Mouse (Mus musculus) monocyte, adult 5-6 weeks (primary cell): ENCODE results near the gene Akap11. TPM values are rescaled to one million over a fixed set of nuclear protein-coding genes. Genes with fewer than 3 reads are reported as not detected.
A peak's percentile ranks its signal among the peaks of the same experiment; 100 is the strongest.
"Not testable (repeated sequence)": the region's sequence is repeated elsewhere in the genome, so short reads cannot be mapped to it uniquely, and the experiment has no call there.

Source experiments
- ATAC-seq: fragments of 153-309, 156-312 bp; replicated peaks from 2 replicates; pipeline ENCODE4 v1.8.0; 2017; ENCODE audit warnings: mild to moderate bottlenecking; ENCODE audit not compliant: low TSS enrichment, insufficient number of reproducible peaks, severe bottlenecking, poor library complexity, low FRiP score
- total RNA-seq: library from RNA; stranded (forward); fragments of 200-1000, 200-491, 200-594 nt; gene quantifications from 3 replicates; pipeline ENCODE4 v1.2.3, GENCODE M21; 2017

Gene Akap11
- 23.1 to 41.9 TPM (median 32.7 TPM) in 3 replicates for total RNA-seq

DNA sequence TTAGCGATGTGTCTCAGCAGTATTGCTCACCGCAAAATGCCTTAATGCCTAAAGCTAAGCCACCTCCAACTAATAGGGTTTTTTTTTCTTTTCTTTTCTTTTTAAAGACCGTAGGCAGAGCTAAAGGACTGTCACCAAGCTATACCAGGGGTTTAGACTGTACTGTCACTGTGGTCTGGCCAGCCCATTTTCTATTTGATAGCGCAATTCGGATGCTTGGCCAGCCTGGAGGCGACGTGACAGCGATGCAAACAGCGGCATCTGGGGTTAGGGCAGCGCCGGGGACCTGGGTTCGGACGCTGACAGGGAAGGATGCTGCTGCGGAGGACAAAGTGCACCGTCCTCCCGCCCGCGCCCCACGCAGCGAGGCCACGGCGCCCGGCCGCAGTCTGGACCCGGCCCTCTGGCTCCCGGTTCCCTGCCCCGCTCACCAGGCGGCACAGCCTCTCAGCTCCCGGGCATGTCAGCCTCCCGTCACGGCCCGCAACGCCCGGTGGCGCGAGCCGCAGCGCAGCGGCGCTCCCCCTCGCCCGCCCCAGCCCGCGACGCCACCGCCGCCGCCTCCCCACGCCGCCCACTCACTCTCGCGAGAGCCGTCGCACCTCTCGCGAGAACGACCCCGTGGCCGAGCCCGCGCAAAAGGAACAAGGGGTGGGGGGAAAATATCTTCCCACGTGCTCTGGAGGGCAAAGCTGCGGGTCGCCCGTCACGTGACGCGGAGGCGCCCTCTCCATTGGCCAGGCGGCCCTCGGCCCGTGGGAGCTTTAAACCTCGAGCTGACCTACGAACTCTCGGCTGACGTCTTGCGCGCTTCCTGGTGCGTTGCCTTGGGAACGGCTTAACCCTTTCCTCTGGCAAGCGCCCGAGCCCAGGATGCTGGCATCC, at the start of gene Akap11:
TSS of gene Akap11 (minus strand) at position 528 of the 885 bp plus-strand sequence.
- ATAC-seq, result peak; percentile 94

DNA sequence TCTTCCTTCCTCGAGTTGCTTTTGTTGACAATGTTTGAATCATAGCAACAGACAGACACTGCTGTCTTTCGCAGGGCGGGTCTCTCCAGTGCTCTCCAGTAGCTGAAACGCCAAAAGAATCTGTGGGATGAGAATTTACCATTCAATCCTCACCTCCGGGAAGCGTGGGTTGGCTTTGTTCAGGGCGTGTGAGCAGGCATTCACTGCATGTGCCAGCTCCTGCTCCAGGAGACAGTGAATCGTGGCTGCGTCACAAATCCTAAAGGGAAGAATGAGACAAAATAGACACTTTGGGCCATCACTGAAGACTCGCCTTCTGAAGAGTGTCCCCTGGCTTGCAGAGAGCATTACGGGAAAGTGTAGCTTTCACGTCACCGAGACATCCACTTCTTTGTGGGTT, 47.6 kb upstream of the Akap11 start:
- no peak for ATAC-seq

DNA sequence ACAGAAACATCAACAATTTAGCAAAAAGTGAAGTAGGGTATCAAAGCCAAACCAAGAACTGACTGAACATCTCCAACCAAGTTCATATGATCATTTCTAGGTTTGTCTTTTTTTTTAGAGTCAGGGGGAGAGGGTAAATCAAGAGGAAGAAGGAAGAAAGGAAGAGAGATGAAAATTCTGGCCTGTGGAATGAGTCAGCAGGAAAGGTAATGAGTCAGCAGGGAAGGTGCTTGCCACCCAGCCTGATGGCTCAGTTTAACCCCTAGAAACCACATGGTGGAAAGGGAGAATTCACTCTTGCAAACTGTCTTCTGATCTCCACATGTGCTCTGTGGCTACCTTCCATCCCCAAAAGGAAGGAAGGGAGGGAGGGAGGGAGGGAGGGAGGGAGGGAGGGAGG, 46.6 kb upstream of the Akap11 start:
- no peak for ATAC-seq

DNA sequence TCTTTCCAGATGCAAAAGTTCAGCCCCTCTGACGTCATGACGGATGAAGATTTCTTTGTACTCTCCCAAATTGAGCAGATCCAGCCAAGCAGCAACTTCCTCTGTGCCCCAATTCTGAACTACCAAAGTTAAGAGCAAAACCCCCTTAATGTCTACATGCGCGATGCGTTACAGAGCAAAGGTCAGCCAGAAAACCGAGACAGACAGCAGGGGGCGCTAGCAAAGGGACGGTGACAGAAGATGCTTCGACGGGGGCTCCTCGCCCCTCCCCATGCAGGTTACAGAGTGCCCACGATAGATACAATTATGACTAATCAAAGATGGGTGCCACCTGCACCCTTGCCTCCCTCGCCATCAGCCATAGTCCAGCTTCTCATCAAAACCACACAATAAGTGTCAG, 39.3 kb upstream of the Akap11 start:
- no peak for ATAC-seq

DNA sequence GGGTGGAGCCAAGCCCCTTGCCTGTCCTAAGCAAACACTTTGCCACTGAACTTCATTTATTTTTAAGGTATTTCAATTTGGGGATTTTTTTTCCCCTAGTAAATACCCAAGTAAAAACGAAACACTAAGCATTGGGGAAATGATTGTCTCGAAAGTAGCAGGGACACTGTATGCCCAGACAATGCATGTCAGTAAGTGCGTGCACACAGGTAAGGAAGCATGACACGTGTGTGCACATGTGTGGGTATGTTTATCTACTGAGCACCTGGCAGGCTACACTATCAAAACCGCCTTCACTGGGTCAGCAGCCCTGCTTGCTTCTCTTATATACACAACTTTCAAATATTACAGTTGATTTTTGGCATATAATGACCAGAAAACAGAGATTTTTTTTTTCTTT, 31.8 kb upstream of the Akap11 start:
- no peak for ATAC-seq

DNA sequence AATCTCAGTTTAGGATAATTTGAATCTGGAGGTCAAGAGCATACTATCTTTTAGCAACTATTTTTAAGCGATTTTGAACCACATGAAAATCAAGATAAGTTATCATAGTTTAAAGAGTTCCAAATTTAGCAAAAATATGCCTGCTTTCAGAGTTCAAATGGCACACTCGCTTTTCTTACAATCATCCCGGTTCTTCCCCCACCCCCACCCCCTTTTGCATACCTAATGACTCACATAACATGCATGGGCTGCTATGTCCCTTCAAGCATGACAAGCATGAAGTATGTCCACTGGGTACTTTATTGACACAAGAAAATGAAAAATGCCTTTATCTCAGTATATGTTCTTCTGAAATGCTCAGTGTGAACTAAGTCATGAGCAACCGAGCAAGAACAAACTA, 29.8 kb upstream of the Akap11 start:
- no peak for ATAC-seq

DNA sequence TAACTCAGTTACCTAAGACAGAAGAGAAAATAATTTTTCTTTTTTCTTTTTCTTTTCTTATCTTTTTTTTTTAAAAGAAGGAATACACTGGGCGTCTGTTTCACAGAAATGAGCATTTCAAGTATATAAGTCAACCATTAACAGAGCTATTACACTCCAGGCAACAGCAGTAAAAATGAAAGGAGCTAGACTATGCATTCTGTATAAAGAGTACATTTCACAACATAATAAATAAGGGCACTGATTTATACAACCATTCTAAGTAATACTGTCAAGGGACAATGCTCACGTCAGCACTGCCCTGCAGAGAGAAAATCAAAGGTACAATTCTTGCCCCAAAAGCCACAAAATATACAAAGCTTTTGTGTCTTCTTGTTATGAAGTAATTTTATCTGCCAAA, 27.7 kb upstream of the Akap11 start:
- no peak for ATAC-seq

DNA sequence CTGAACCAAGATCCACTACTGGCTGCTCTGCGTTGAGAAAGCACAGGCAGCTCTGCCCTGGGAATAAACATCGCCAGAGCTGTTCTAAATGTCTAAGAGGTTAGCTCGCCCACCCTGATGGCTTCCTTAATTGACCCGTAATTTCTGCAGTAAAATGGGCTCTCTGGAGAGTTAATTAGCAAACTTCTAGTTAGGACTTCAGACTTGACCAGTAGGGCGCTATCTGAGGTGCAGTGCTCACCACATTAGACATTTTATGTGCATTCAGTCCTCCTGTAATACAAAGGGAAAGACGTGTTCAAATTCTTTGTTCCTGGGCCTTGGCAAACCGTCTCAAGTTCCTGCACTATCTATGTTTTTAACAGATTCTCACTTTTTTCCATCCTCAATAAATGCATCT, 26.6 kb upstream of the Akap11 start:
- ATAC-seq, result no peak

DNA sequence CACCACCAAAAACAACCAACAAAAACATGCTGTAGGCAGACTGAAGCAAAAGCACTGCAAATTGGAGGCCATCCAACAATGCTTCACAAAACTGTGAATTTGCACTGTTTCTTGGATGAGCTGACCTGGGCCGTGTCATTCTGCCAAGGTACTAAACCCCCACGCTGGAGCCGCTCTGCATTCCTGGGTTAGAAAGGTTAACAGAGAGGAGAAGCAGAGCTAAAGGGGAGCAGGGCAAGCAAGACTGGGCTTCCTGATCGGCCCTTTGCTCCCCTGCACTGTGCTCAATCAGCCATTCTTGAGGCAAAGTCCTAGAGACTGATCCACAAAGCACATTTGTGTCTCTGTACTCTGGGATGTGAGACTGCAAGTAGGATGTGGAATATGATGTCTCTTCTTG, 25.5 kb upstream of the Akap11 start:
- ATAC-seq, result no peak

DNA sequence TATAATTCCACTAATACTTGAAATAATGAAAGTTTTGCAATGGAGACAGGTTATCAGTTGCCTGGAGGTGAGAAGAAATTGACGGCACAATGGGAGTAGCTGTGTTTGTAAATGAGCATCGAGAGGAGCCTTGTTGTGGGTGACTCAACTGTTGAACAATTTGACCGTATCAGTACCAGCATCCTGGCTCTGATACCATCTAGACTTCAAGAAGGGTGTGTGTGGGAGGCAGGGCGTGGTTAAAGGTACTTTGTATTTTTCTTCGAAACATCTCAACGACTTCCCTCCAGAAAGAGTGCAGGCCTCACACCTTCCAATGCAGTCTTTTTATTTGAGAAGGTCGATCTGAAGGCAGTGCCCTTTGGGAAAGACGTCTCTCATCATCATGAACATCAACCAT, 22.4 kb upstream of the Akap11 start:
- no peak for ATAC-seq

DNA sequence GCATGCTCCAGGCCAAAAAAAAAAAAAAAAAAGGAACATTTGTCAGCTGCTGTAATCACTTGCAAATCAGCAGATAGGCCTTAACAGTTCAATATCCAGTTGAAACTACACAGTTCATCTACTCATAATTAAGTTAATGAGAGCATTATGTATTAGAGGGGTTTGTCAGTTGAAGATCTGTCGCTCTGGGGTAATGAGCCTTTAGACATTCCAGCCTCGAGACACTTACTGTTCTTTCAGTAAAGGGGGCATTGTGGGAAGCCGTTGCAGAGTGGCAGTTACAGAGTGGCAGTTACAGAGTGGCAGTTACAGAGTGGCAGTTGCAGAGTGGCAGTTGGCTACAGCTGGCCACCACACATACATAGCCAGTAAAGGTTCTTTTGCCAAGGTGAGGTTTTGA, 18.2 kb upstream of the Akap11 start:
- ATAC-seq, result not testable (repeated sequence)

DNA sequence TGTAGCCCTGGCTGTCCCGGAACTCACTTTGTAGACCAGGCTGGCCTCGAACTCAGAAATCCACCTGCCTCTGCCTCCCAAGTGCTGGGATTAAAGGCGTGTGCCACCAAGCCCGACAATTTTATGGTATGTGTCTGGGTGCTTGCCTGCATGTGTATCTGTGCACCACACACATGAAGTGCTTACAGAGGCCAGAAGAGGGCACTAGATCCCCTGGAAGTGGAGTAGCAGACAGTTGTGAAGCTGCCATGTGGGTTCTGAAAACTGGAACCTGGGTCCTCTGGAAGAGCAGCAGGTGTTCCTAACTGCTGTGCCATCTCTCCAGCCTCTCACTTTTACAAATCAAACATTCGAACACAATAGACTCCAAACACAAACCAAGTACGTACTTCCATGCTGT, 17.1 kb upstream of the Akap11 start:
- no peak for ATAC-seq

DNA sequence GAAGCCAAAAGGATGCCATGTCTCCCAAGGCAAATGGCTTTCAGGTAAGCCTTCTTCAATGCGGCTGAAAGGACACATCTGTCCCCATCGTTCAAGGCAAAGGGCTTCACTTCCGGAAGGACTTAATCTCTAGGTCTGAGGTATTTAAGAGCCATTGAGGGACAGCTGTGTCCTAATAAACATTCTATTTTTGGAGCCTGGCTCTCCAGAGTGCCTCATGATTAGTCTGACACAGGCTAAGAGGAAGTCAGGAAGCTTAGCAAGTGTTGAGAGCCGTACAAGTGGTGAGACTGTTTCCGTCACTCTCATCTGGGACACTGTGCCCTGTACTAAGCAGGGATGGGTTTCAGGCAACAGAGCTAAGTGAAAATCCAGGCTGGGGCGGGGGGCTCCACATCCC, 12.2 kb upstream of the Akap11 start:
- no peak for ATAC-seq

DNA sequence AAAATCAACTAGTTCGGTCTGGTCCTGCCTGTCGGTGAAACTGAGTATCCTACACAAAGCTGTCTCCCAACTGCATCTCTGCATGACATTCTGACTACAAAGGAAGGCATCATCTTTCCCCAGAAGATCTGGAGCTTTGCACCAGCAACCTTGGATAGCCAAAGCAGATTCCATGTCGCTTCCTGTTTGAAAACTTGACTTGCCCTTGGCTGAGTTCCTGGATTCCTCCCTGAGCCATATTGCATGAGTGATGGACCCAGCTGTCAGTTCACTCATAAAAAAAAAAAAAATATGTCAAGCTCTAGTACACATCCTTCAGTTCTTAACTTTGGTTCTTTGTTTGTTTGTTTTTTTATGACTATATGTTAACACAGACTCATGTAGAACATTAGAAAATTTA, 4.7 kb upstream of the Akap11 start:
- ATAC-seq, result no peak

DNA sequence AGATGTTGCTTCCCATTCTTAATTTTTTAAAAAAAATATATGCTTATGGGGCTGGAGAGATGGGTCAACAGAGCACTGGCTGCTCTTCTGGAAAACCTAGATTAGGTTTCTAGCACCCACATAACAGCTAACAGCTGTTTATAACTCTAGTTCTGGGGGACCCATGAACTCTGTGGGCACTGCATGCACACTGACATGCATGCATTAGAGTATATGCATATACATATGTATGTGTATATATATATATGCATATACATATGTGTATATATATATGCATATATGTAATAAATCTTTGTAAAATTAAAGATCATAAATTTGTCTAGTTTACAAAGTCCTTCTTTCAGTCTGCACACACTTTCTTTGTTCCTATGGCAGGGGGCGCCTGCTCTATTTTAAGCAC, 3.2 kb upstream of the Akap11 start:
- no peak for ATAC-seq

DNA sequence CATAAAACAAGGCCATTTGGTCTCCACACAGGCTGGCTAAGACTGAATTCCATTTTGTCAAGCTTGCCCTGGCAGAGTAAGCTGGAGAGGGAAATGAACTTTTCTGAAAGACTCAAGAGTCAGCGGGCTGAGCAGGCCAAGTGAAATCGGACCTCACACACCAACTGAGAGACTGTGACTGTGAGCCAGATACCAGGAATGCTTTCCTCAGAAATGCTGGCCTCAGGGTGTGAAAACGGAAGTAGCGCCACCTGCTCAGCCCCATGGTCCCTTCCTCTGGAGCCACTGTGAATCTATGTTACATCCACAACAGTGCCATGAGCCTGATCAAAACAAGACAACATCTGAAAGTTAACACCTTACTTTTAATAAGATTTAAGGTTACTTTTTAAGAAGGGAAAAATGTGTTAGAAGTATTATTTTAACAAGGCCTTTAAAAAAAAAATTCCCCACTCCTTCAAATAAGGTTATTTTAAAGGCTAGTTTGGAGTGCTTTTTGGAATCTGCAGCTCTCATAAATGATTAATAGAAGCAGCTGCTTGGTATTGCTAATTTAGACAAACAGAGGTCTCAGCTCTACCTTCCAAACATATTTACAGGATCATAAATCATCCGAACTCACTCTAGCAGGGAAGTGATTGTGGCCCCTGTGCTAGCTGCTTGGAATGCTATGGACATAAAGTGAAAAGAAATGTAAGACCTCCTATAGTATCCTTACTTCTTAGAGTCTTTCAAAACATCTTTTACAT, 2.1 kb upstream of the Akap11 start:
- no peak for ATAC-seq

DNA sequence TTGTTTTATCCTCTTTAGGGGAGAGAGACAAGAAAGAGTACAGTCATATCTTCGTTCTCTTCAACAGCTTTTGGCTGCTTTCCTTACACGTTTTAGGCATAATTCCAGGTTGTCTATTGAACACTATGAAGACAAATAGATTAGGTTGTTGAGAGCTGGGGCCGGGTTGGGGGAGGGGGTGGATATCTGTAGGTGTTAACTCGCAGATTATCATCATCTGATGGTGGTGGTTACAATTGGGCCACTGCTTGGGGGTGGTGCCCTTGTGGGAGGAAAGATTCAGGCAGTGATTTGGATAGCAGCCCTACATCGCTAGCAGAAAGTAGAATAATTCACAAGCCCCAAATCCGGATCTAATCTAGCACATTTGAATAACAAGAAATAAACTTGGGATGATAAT, 943 bp upstream of the Akap11 start:
- ATAC-seq, result no peak

DNA sequence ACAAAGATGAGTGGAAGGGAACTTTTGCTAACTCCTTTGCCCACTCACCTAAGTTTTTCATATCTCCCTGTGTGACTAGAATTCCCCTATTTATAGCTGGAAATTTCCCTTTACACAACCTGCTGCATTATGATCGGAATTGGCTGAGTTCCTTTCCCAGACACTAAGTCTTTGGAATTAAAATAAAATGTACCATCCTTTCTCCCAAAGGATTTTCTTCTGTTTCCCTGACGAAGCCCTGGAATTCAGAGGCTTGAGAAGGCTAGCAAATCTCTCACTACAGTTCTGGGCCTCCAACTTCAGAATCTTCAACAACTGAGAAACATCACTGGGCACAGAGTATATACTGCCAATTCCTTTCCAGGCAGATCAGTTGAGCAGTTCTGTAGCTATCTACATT, 1.2 kb downstream of the Akap11 start:
- no peak for ATAC-seq

DNA sequence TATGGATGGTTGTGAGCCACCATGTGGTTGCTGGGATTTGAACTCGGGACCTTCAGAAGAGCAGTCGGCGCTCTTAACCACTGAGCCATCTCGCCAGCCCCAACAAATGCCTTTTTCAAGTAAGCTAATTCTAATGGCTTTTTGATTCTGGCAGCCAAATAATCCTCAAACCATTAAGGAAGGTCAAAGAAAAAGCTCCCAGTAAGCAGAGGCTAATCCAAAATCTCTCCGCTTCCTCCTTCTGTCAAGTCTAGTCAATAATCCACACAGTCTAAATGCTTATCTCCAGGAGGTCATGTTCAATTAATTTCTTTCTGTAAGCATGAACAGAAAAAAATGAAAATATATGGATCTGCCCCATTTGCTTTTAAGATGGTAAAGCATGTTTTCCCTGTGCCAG, 2.0 kb downstream of the Akap11 start:
- ATAC-seq, result no peak

DNA sequence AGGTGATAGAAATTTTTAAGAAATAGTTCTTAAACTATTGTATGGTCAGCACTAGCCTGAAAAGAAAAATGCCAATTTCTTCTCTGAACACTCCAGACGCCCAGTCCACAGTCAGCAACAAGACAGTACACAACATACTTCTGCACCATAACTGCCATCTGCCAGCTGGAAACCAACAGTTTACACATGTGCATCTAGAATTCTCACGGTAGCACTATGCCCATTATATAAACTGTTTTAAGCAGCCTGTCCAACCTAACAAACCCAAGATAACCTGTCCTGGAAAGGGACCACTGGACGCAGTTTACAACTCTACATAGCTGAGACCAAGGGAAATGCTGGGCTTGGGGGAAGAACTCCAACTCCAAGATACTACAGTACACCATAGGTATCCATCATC, 2.9 kb downstream of the Akap11 start:
- ATAC-seq, result no peak
